Mouse (Mus musculus) mammary gland, adult 2 months (tissue): ENCODE data around the gene Pltp. TPM values are rescaled to one million over a fixed set of nuclear protein-coding genes. Genes with fewer than 3 reads are reported as not detected.

Experiments
- polyA plus RNA-seq: library from polyadenylated mRNA; depleted of rRNA; stranded (reverse); fragments of >200 nt; gene quantifications from 2 replicates; pipeline ENCODE4 v1.2.3, GENCODE M21; 2012; ENCODE audit warnings: low replicate concordance; rRNA removed

Gene Pltp
- 327 and 423 TPM in 2 replicates for polyA plus RNA-seq

DNA sequence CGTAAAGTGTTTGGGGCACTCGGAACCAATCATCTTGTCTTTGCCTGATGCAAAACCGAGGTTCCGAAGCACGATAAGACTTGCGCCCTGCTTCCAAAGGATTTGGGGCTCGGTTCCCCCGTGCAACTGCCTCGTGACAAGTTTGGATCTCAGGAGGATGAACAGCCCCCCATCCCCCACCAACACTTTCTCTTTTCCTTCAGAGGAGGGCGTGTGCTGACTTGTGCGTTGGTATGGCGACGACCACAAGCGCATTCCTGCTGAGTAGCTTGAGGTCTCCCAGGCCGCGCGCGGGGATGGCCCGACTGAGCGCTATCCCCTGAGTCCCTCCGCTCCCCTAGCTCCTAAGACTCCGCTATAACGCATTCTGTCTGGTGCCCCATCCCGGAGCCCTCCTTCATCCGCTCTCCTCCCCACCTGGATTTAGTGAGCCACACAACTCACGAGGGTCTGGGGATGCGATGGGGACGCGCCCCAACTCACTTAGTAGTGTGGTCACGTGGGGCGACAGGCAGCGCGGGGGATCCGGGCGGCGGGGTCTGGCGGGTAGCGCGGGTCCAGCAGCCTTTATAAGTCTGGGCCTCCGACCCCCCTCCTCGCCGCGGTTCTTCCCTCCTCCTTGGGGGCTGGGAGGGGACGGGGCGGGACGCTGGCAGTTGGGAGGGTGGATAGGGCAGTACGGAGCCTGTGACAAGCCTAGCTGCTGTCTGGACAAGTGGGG lies at the start of gene Pltp:
Pltp (minus strand) TSS at position 611 of the 721 bp plus-strand sequence.

DNA sequence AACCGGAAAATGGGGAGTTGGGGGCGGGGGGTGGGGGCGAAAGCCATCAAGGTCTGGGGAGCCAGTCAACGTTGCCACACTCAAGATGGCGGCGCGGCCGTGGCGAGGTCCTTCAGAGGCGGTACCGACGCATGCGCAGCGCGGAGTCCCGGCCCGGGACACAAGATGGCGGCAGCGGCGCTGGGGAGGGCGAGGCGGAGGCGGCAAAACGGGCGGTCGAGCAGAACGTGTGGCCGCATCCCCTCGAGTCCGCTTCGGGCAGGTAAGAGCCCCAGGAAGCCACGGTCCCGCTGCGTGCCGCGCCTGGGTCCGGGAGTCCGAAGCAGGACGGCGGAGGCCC lies 21.7 kb upstream of the Pltp start, which contains the start of gene Pcif1:
Pcif1 (plus strand) TSS at position 77 of the 340 bp plus-strand sequence.

DNA sequence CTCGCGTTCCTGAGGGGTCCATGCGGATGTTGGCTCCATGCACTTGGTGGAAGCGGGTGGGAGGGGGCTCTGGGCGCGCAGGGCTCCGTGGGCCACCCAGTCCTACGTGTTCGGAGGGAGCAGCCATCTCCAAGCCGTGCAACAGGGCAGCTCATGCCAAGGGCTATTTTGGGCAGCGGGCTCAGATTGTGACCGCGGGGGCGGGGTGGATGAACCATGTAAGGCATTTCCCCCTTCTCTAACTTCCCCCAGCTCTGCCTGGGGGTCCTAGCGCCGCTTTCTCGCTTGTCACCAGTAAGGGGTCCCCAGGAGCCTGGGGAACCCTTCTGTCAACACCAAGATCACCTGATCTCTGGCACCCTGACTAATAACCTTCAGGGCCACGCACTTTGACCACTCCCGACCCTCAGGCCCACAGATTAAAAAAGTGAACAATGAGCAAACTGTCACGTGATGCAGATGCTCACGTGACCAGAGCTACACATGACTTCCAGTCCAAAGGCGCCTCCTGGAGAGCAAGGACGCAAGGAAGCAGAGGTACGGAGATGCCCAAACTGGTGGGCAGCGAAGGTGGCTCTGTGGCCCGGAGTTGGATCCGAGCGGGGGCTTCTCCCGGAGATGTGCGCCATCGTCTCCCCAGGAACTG lies 24.1 kb downstream of the Pltp start, which contains the start of gene Neurl2:
Neurl2 (minus strand) TSS at position 143 of the 646 bp plus-strand sequence.

DNA sequence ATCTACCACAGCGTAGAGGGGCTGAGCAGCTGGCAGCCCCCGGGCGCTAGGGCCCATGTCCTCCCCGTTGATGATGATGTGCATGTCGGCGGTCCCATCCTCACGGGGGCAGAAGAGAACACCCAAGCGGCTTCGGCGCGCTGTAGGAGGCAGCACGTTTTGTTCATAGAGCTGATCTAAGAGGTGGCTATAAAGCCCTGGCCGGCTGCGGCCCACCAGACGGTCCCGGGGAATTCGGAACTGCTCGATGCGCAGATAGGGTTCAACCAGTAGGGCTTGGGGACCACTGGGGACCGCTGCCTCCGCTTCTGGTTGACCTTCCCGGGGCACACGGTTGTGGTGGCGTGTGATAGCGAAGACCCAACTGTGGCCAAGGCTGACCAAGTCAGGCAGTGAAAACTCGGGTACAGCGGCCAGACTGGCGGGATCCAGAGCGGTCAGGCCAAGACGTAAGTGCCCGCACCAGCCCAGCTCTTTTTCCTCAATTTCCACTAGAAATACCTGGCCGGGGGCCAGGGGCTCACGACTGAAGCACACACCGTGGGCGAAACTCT lies 24.7 kb downstream of the Pltp start, which contains the start of gene Ctsa:
Ctsa (plus strand) TSS at position 126 of the 554 bp plus-strand sequence.

DNA sequence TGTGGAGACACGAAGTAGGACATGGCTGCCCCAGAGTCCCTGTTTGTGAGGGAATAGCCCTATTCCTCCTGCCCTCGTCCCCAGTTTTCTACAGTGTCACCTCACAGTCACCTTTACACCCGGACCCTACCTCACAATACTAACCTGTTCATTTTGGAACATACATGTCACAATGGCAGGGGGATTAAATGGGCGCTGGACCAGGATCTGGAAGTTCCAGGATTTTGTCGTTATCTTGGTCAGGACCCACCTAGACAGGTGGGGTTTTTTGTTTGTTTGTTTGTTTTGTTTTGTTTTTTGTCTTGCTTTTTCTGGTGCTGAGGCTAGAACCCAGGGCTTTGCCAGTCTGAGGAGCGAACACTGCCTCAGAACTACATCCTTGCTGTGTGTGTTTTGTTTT lies 29.1 kb downstream of the Pltp start, which contains the start of gene Spata25:
Spata25 (minus strand) TSS at position 101 of the 400 bp plus-strand sequence.

DNA sequence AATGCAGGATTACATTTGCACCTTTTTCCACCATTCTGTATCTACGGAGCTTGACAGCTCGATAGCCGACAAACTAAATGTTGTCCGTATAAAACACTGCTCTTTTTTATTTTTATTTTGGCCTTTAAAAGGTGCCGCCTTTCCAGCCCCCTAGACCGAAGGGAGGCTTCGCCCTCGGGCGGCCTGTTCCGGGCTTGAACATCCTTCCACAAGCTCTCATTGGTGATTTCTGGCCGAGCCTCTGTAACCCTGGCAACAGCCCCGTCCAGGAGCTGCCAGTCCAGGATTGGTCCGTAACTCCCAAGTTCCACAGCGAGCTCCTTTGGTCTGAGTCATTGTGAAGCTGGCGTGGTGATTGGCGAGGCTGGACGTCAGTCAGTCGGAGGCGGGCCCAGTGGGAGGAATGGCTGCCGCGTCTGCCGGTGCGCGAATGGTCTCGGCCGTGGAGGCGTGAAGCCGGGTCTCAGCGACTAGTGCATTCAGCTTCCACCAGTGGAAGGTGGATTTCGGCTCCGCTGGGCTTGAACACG lies 34.8 kb downstream of the Pltp start, which contains the start of gene Zswim1:
Zswim1 (plus strand) TSS at position 51 of the 530 bp plus-strand sequence.

DNA sequence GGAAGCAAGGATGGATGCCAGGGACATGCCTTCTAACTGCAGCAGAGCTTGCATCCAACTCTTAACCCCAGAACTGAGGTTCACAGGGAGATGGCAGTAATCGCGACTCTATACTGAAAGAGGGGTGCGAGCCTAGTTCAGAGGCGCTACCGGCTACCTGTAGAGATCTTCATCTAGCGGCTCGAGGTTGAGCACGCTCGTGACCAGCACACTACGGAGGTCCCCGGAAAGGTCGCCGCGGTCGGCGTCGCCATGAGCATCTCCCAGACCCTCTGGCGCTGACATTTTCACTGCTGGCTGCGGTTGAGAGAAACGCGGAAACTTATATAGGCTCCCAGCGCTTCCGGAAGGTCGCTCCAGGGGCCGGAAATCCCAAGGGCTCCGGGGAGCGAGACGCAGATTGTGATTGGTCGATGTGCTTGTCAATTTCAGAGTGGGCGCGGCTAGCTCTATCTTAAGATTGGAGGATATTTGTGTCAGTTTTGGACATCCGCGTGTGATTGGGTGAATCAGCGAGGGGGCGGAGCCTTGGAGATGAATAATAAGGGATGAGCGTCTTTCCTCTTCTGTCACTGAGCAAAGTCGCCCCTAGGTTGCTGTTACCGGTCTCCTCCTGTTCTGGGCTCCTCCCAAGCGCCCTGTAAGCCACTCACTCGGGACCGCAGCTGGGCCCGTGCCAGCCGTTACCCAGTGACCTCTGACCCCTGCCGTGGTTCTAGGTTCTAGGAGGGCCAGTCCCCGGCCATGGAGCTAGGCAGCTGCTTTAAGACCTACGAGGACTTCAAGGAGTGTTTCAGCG lies 52.8 kb downstream of the Pltp start, which contains the start of the genes Acot8 and Zswim3:
Acot8 (minus strand) TSS at position 350 of the 799 bp plus-strand sequence.
Zswim3 (plus strand) TSS at position 566 of the 799 bp plus-strand sequence.

Other genes with a start within 250 kb of the Pltp start
- not detected in 2 replicates for gene Wfdc6b, start 244.2 kb downstream of the Pltp start, polyA plus RNA-seq
- not detected in 2 replicates for gene Wfdc8, start 244.1 kb downstream of the Pltp start, polyA plus RNA-seq
- not detected in 2 replicates for gene Wfdc16, start 218.9 kb downstream of the Pltp start, polyA plus RNA-seq
- not detected in 2 replicates for gene Wfdc10, start 201.7 kb downstream of the Pltp start, polyA plus RNA-seq
- not detected in 2 replicates for gene Wfdc9, start 201.1 kb downstream of the Pltp start, polyA plus RNA-seq
- gene Wfdc11, start 183.6 kb downstream of the Pltp start, polyA plus RNA-seq, result not detected in 2 replicates
- gene Wfdc13, start 172.6 kb downstream of the Pltp start, polyA plus RNA-seq, result not detected in 2 replicates
- gene Spint4, start 159.2 kb downstream of the Pltp start, polyA plus RNA-seq, result not detected in 2 replicates
- not detected in 2 replicates for gene Spint5, start 142.4 kb downstream of the Pltp start, polyA plus RNA-seq
- gene Wfdc3, start 111.8 kb downstream of the Pltp start, polyA plus RNA-seq, result 0.87 and 2.8 TPM in 2 replicates
- 13.4 and 63.8 TPM in 2 replicates for gene Dnttip1, start 111.7 kb downstream of the Pltp start, polyA plus RNA-seq
- gene Ube2c, start 87.8 kb downstream of the Pltp start, polyA plus RNA-seq, result 14.8 and 17.3 TPM in 2 replicates
- gene Tnnc2, start 77.7 kb downstream of the Pltp start, polyA plus RNA-seq, result 2.1 and 1,412 TPM in 2 replicates
- gene Snx21, start 71.9 kb downstream of the Pltp start, polyA plus RNA-seq, result 32.9 and 57.5 TPM in 2 replicates
- gene Acot8, start 52.8 kb downstream of the Pltp start, polyA plus RNA-seq, result 36.3 and 58.2 TPM in 2 replicates
- gene Zswim3, start 52.6 kb downstream of the Pltp start, polyA plus RNA-seq, result 2.7 and 4.5 TPM in 2 replicates
- gene Zswim1, start 35.0 kb downstream of the Pltp start, polyA plus RNA-seq, result 14.4 and 16.0 TPM in 2 replicates
- 0.22 TPM in 1 of 2 replicates, not detected in the other for gene Spata25, start 29.2 kb downstream of the Pltp start, polyA plus RNA-seq
- 329 and 398 TPM in 2 replicates for gene Ctsa, start 24.8 kb downstream of the Pltp start, polyA plus RNA-seq
- 11.2 and 17.7 TPM in 2 replicates for gene Neurl2, start 24.3 kb downstream of the Pltp start, polyA plus RNA-seq
- gene Pcif1, start 21.6 kb upstream of the Pltp start, polyA plus RNA-seq, result 28.2 and 59.8 TPM in 2 replicates
- gene Zfp335, start 54.0 kb upstream of the Pltp start, polyA plus RNA-seq, result 33.2 and 49.0 TPM in 2 replicates
- gene Mmp9, start 83.1 kb upstream of the Pltp start, polyA plus RNA-seq, result 21.9 and 24.5 TPM in 2 replicates
- gene Slc12a5, start 103.1 kb upstream of the Pltp start, polyA plus RNA-seq, result 3.0 TPM in 2 replicates
- 25.4 and 29.5 TPM in 2 replicates for gene Ncoa5, start 177.2 kb upstream of the Pltp start, polyA plus RNA-seq
- gene Cd40, start 197.9 kb upstream of the Pltp start, polyA plus RNA-seq, result 31.3 and 45.3 TPM in 2 replicates
- gene 1700025C18Rik, start 233.0 kb upstream of the Pltp start, polyA plus RNA-seq, result not detected in 2 replicates